ENCODE assay signal across 9 mouse cellular contexts in the genomic region with DNA sequence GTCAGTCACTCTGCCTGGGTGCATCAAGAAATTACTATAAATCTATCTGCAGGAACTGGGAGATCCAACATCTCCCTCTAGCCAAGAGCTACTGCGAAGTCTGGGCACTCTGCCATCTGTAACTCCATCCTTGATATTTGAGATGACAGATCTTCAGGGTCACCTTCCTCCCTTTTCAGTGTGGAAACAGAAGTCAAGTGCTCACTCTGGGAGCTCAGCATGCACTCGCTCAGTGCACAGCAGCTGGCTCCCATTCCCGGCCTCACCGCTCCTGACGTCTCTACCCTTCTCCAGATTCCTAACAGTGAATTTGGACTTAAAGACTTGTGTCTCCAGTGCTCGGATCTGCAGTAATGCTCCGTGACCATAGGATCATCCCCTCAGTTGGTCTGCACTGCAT.
DNase-seq lines count a peak whose midpoint lies in the region; ATAC-seq and TF ChIP-seq lines count a peak whose summit lies in the region.
"Had no signal": no experiment of that assay in that cellular context is flagged by ENCODE, and none has a peak within 500 bp of the region (broad histone marks: within the 10 kb centered on the region; RNA-seq: fewer than 3 reads in every experiment).

No protein-coding gene starts in this region.

- no peaks in the 10 kb centered on the region for H3K4me1 ChIP-seq in forebrain, postnatal 0 days (ENCODE audit: insufficient read depth)
- H3K4me1 ChIP-seq in forebrain, embryonic 16.5 days (replicated peaks; ENCODE audit: control insufficient read depth, insufficient read depth, low read length) = no peaks in the 10 kb centered on the region
- H3K4me1 ChIP-seq in stomach, embryonic 14.5 days (ENCODE audit: control insufficient read depth, insufficient read depth, low read length) = peaks cover 4% of the 10 kb centered on the region; the same call in 1 of the 2 replicates
- no peaks in the 10 kb centered on the region for H3K4me1 ChIP-seq in stomach, postnatal 0 days (replicated peaks; ENCODE audit: control insufficient read depth, insufficient read depth)
- H3K4me1 ChIP-seq in intestine, embryonic 16.5 days (ENCODE audit: control insufficient read depth, insufficient read depth, low read length) = no peaks in the 10 kb centered on the region; the same call in 1 of the 2 replicates
- H3K4me1 ChIP-seq in thymus, adult 2 months (replicated peaks; ENCODE audit: control insufficient read depth, insufficient read depth, low read length) = no peaks in the 10 kb centered on the region

- no peak overlapping the region for H3K27ac ChIP-seq in forebrain, postnatal 0 days (ENCODE audit: low read depth, low read length)
- H3K27ac ChIP-seq in forebrain, embryonic 16.5 days (ENCODE audit: low read length) = no peak overlapping the region
- no peak overlapping the region for H3K27ac ChIP-seq in stomach, embryonic 14.5 days (ENCODE audit: low read length)
- H3K27ac ChIP-seq in stomach, postnatal 0 days (replicated peaks) = no peak overlapping the region
- no peak overlapping the region for H3K27ac ChIP-seq in intestine, embryonic 16.5 days (ENCODE audit: low read length)
- H3K27ac ChIP-seq in thymus, adult 2 months (ENCODE audit: control insufficient read depth, insufficient read depth, low read length) = no peak overlapping the region
- H3K27ac ChIP-seq: hindbrain, embryonic 15.5 days had no signal

- no peaks in the 10 kb centered on the region for H3K27me3 ChIP-seq in forebrain, postnatal 0 days (ENCODE audit: insufficient read depth, low read length)
- H3K27me3 ChIP-seq in forebrain, embryonic 16.5 days (replicated peaks; ENCODE audit: control insufficient read depth, insufficient read depth, low read length) = no peaks in the 10 kb centered on the region
- no peaks in the 10 kb centered on the region for H3K27me3 ChIP-seq in stomach, embryonic 14.5 days (ENCODE audit: control insufficient read depth, insufficient read depth, low read length)
- H3K27me3 ChIP-seq in stomach, postnatal 0 days (ENCODE audit: control insufficient read depth, insufficient read depth, low read length) = no peaks in the 10 kb centered on the region
- 0 out of 2 replicates have a peak, but pooled peaks cover 2% of the 10 kb centered on the region for H3K27me3 ChIP-seq in intestine, embryonic 16.5 days (replicated peaks; ENCODE audit: control insufficient read depth, insufficient read depth, low read length)
- H3K27me3 ChIP-seq in thymus, adult 2 months (ENCODE audit: control insufficient read depth, insufficient read depth, low read length) = no peaks in the 10 kb centered on the region
- H3K27me3 ChIP-seq: hindbrain, embryonic 15.5 days had no signal

- TF ChIP-seq EP300 in stomach, postnatal 0 days (optimal IDR thresholded peaks at IDR 0.05) = no peak

- no peaks in the 10 kb centered on the region for H3K9me3 ChIP-seq in forebrain, postnatal 0 days (ENCODE audit: low read length)
- H3K9me3 ChIP-seq in forebrain, embryonic 16.5 days (ENCODE audit: control insufficient read depth, low read length) = no peaks in the 10 kb centered on the region
- H3K9me3 ChIP-seq in stomach, embryonic 14.5 days (ENCODE audit: control insufficient read depth, low read depth, low read length) = no peaks in the 10 kb centered on the region
- H3K9me3 ChIP-seq in stomach, postnatal 0 days (ENCODE audit: control insufficient read depth, low read length) = no peaks in the 10 kb centered on the region
- H3K9me3 ChIP-seq in intestine, embryonic 16.5 days (ENCODE audit: control insufficient read depth, low read length) = no peaks in the 10 kb centered on the region
- H3K9me3 ChIP-seq: hindbrain, embryonic 15.5 days had no signal

- DNase-seq in forebrain, postnatal 0 days = peak; percentile 21
- DNase-seq in stomach, postnatal 0 days (ENCODE audit: low spot score) = no peak
- peak; percentile 27 for DNase-seq in heart, postnatal 4 days
- DNase-seq in lung, postnatal 4 days = peak; percentile 37 to 67
- DNase-seq in thymus, adult 2 months = no peak

- TF ChIP-seq CTCF in forebrain, postnatal 0 days (IDR thresholded peaks at IDR 0.05; ENCODE audit: low read depth) = no peak
- TF ChIP-seq CTCF in stomach, postnatal 0 days (IDR thresholded peaks at IDR 0.05; ENCODE audit: low read depth) = no peak
- no peak for TF ChIP-seq CTCF in thymus, adult 2 months (IDR thresholded peaks at IDR 0.05; ENCODE audit: borderline replicate concordance, control insufficient read depth, extremely low read depth, insufficient read depth, low read length, poor library complexity)

- H3K4me2 ChIP-seq in forebrain, postnatal 0 days (ENCODE audit: low read depth) = no peak overlapping the region
- H3K4me2 ChIP-seq in forebrain, embryonic 16.5 days (ENCODE audit: low read length) = no peak overlapping the region
- no peak overlapping the region for H3K4me2 ChIP-seq in stomach, embryonic 14.5 days (replicated peaks; ENCODE audit: low read depth, low read length)
- no peak overlapping the region for H3K4me2 ChIP-seq in stomach, postnatal 0 days (replicated peaks; ENCODE audit: low read depth)
- H3K4me2 ChIP-seq in intestine, embryonic 16.5 days (ENCODE audit: low read depth, low read length) = no peak overlapping the region
- H3K4me2 ChIP-seq: hindbrain, embryonic 15.5 days had no signal

- no peak overlapping the region for H3K9ac ChIP-seq in forebrain, postnatal 0 days
- no peak overlapping the region for H3K9ac ChIP-seq in forebrain, embryonic 16.5 days (replicated peaks; ENCODE audit: low read depth, low read length)
- H3K9ac ChIP-seq in stomach, embryonic 14.5 days (replicated peaks; ENCODE audit: low read depth, low read length) = no peak overlapping the region
- H3K9ac ChIP-seq in stomach, postnatal 0 days (ENCODE audit: low read length) = no peak overlapping the region
- H3K9ac ChIP-seq in intestine, embryonic 16.5 days (ENCODE audit: low read depth, low read length) = no peak overlapping the region
- H3K9ac ChIP-seq: hindbrain, embryonic 15.5 days had no signal

- no peak for ATAC-seq in forebrain, postnatal 0 days
- ATAC-seq in forebrain, embryonic 16.5 days = no peak
- ATAC-seq in stomach, embryonic 14.5 days (ENCODE audit: insufficient number of reproducible peaks, insufficient read depth, low FRiP score, low read depth) = peak; percentile 63; the same call in 1 of the 2 replicates
- ATAC-seq in stomach, postnatal 0 days (ENCODE audit: low FRiP score, low TSS enrichment) = no peak
- no peak for ATAC-seq in intestine, embryonic 16.5 days

- WGBS in forebrain, postnatal 0 days = 71% methylated on average over 7 of the region's 7 CpGs
- whole genome bisulfite sequencing in forebrain, embryonic 16.5 days = 74% methylated on average over 7 of the region's 7 CpGs
- WGBS in stomach, embryonic 14.5 days = 40% methylated on average over 7 of the region's 7 CpGs
- WGBS in stomach, postnatal 0 days = 50% methylated on average over 7 of the region's 7 CpGs
- WGBS in intestine, embryonic 16.5 days = 59% methylated on average over 7 of the region's 7 CpGs
- WGBS in thymus, adult 2 months = 93% methylated on average over 7 of the region's 7 CpGs

- no peak for TF ChIP-seq POLR2A in thymus, adult 2 months (IDR thresholded peaks at IDR 0.05; ENCODE audit: control insufficient read depth, extremely low read depth, insufficient read depth, low read length, poor library complexity)

- H3K36me3 ChIP-seq in forebrain, postnatal 0 days (ENCODE audit: insufficient read depth) = no peaks in the 10 kb centered on the region
- no peaks in the 10 kb centered on the region for H3K36me3 ChIP-seq in forebrain, embryonic 16.5 days (ENCODE audit: control insufficient read depth, insufficient read depth)
- no peaks in the 10 kb centered on the region for H3K36me3 ChIP-seq in stomach, embryonic 14.5 days (ENCODE audit: control insufficient read depth, insufficient read depth, low read length)
- H3K36me3 ChIP-seq in stomach, postnatal 0 days (ENCODE audit: control insufficient read depth, insufficient read depth, low read length) = no peaks in the 10 kb centered on the region
- H3K36me3 ChIP-seq in intestine, embryonic 16.5 days (ENCODE audit: control insufficient read depth, insufficient read depth, low read length) = no peaks in the 10 kb centered on the region
- H3K36me3 ChIP-seq in thymus, adult 2 months (ENCODE audit: control insufficient read depth, insufficient read depth, low read length) = no peaks in the 10 kb centered on the region
- H3K36me3 ChIP-seq: hindbrain, embryonic 15.5 days had no signal

- H3K4me3 ChIP-seq in forebrain, postnatal 0 days (ENCODE audit: low read depth, low read length) = no peak overlapping the region
- no peak overlapping the region for H3K4me3 ChIP-seq in forebrain, embryonic 16.5 days (replicated peaks; ENCODE audit: low read length)
- H3K4me3 ChIP-seq in stomach, embryonic 14.5 days (ENCODE audit: low read depth, low read length) = no peak overlapping the region
- no peak overlapping the region for H3K4me3 ChIP-seq in stomach, postnatal 0 days (ENCODE audit: low read depth, low read length)
- H3K4me3 ChIP-seq in intestine, embryonic 16.5 days (ENCODE audit: low read length) = no peak overlapping the region
- H3K4me3 ChIP-seq in thymus, adult 2 months (ENCODE audit: control insufficient read depth, insufficient read depth, low read length) = no peak overlapping the region
- H3K4me3 ChIP-seq: hindbrain, embryonic 15.5 days had no signal

Comparison
In these comparisons a context has a peak if more than half of its experiments do, and no peak if none do; other contexts are left out.
1. DNase-seq: peak in forebrain, postnatal 0 days (single experiment), heart, postnatal 4 days (single experiment) and lung, postnatal 4 days (2 of 2); none in stomach, postnatal 0 days (single experiment) and thymus, adult 2 months (single experiment).